Comparison of ENCODE assay signal across 8 mouse cellular contexts in the genomic region with DNA sequence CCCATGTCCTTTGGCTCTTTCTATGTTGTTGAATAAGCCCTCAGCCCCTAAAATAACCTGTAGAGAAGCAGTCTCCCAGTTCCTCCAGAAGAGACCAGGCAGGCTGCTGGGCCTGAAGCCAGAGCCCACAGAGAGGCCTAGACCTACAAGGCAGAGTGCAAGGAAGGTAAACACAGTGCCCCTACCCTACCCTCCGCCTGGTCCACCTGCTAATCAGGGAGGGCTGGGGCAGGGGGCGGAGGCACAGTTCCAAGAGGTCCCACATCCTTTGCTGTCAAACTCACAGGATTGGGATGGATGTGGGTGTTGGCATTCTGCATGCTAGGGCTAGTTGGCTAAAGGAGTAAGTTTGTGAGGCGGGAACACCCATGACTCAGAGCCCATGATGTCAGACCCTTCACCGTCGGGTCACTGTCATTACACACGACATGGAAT. TPM values are rescaled to one million over a fixed set of nuclear protein-coding genes. Genes with fewer than 3 reads are reported as not detected.
DNase-seq lines count a peak whose midpoint lies in the region; ATAC-seq and TF ChIP-seq lines count a peak whose summit lies in the region.

No protein-coding gene starts in this region.

- no peak overlapping the region for H3K9ac ChIP-seq in kidney, embryonic 15.5 days
- H3K9ac ChIP-seq in hindbrain, embryonic 16.5 days (ENCODE audit: low read depth, low read length): no peak overlapping the region
- no peak overlapping the region for H3K9ac ChIP-seq in midbrain, embryonic 14.5 days (replicated peaks; ENCODE audit: low read length)

- 0 out of 2 replicates have a peak, but pooled peaks have one; percentile 7 for ATAC-seq in kidney, embryonic 15.5 days (replicated peaks; ENCODE audit: low FRiP score)
- no peak for ATAC-seq in hindbrain, embryonic 16.5 days
- no peak for ATAC-seq in midbrain, embryonic 14.5 days (ENCODE audit: low FRiP score, low TSS enrichment)

- H3K4me1 ChIP-seq in kidney, embryonic 15.5 days: peaks cover 21% of the 10 kb centered on the region
- H3K4me1 ChIP-seq in cortical plate, adult 2 months (ENCODE audit: control insufficient read depth, insufficient read depth, low read length): no peaks in the 10 kb centered on the region
- peaks cover 7% of the 10 kb centered on the region for H3K4me1 ChIP-seq in hindbrain, embryonic 16.5 days (ENCODE audit: control insufficient read depth, insufficient read depth, low read depth, low read length)
- H3K4me1 ChIP-seq in midbrain, embryonic 14.5 days (ENCODE audit: control insufficient read depth, insufficient read depth, low read length): peaks cover 9% of the 10 kb centered on the region; the same call in 1 of the 2 replicates

- no peak for TF ChIP-seq CTCF in cortical plate, adult 2 months (IDR thresholded peaks at IDR 0.05; ENCODE audit: extremely low read depth, insufficient read depth, low read length)

- peak overlapping the region; percentile 99 for H3K4me2 ChIP-seq in kidney, embryonic 15.5 days
- peak overlapping the region; percentile 96 for H3K4me2 ChIP-seq in hindbrain, embryonic 16.5 days (ENCODE audit: low read length)
- H3K4me2 ChIP-seq in midbrain, embryonic 14.5 days (ENCODE audit: low read length): peak overlapping the region; percentile 94; the same call in 1 of the 2 replicates

- 32% methylated on average over 6 of the region's 6 CpGs for WGBS in kidney, embryonic 15.5 days
- whole genome bisulfite sequencing in hindbrain, embryonic 16.5 days: 36% methylated on average over 6 of the region's 6 CpGs
- 36% methylated on average over 6 of the region's 6 CpGs for WGBS in midbrain, embryonic 14.5 days

- peaks cover 48% of the 10 kb centered on the region for H3K27me3 ChIP-seq in kidney, embryonic 15.5 days
- peaks cover 15% of the 10 kb centered on the region; the same call in 1 of the 2 replicates for H3K27me3 ChIP-seq in hindbrain, embryonic 16.5 days (replicated peaks; ENCODE audit: control insufficient read depth, insufficient read depth, low read length)
- H3K27me3 ChIP-seq in midbrain, embryonic 14.5 days (ENCODE audit: control insufficient read depth, insufficient read depth, low read length): peaks cover 36% of the 10 kb centered on the region

- DNase-seq in kidney, adult 9 months: no peak
- no peak for DNase-seq in midbrain, embryonic 14.5 days
- DNase-seq in right cerebral cortex, postnatal 10 days (ENCODE audit: low spot score in 2 of 2): no peak
- no peak for DNase-seq in frontal cortex, postnatal 36 days (ENCODE audit: low spot score in 2 of 2)
- no peak for DNase-seq in layer of hippocampus, postnatal 14 days (ENCODE audit: low spot score in 2 of 2)

- no peaks in the 10 kb centered on the region for H3K36me3 ChIP-seq in kidney, embryonic 15.5 days
- no peaks in the 10 kb centered on the region for H3K36me3 ChIP-seq in hindbrain, embryonic 16.5 days (ENCODE audit: control insufficient read depth, insufficient read depth, low read length)
- no peaks in the 10 kb centered on the region for H3K36me3 ChIP-seq in midbrain, embryonic 14.5 days (ENCODE audit: control insufficient read depth, insufficient read depth, low read length)

- H3K27ac ChIP-seq in kidney, embryonic 15.5 days: no peak overlapping the region
- no peak overlapping the region for H3K27ac ChIP-seq in cortical plate, adult 2 months (ENCODE audit: insufficient read depth, low read length)
- no peak overlapping the region for H3K27ac ChIP-seq in hindbrain, embryonic 16.5 days (ENCODE audit: low read depth, low read length)
- no peak overlapping the region for H3K27ac ChIP-seq in midbrain, embryonic 14.5 days (replicated peaks; ENCODE audit: low read depth, low read length)

- no peaks in the 10 kb centered on the region for H3K9me3 ChIP-seq in kidney, embryonic 15.5 days (replicated peaks)
- H3K9me3 ChIP-seq in hindbrain, embryonic 16.5 days (ENCODE audit: control insufficient read depth, low read length): no peaks in the 10 kb centered on the region
- no peaks in the 10 kb centered on the region for H3K9me3 ChIP-seq in midbrain, embryonic 14.5 days (ENCODE audit: control insufficient read depth, low read length)

- TF ChIP-seq POLR2A in cortical plate, adult 2 months (IDR thresholded peaks at IDR 0.05; ENCODE audit: extremely low read depth, insufficient read depth, low read length): no peak

- peak overlapping the region; percentile 51 for H3K4me3 ChIP-seq in kidney, embryonic 15.5 days (replicated peaks)
- peak overlapping the region; percentile 31 for H3K4me3 ChIP-seq in cortical plate, adult 2 months (ENCODE audit: insufficient read depth, low read length)
- peak overlapping the region; percentile 57; the same call in 1 of the 2 replicates for H3K4me3 ChIP-seq in hindbrain, embryonic 16.5 days (ENCODE audit: low read length)
- H3K4me3 ChIP-seq in midbrain, embryonic 14.5 days (replicated peaks; ENCODE audit: low read depth, low read length): peak overlapping the region; percentile 51

RNA-seq across cellular contexts. Expression of a gene that starts 0.9 kb away (rescaled TPM):
- 0.87 and 1.1 TPM in 2 replicates for polyA plus RNA-seq in kidney, embryonic 15.5 days (2015; fragmentation: Nextera tagmentation; extraction: Ambion mirVana)
- 2.4 and 2.6 TPM in 2 replicates for polyA plus RNA-seq in cortical plate, adult 2 months (2012; rRNA removed)
- 1.1 and 1.2 TPM in 2 replicates for polyA plus RNA-seq in hindbrain, embryonic 16.5 days (2015; fragmentation: Nextera tagmentation; extraction: Ambion mirVana)
- polyA plus RNA-seq in midbrain, embryonic 14.5 days (2014; fragmentation: Nextera tagmentation; extraction: Ambion mirVana): 0.27 and 0.66 TPM in 2 replicates
- total RNA-seq in layer of hippocampus, postnatal 14 days (2021): 1 to 10 TPM; 5.0 to 6.1 TPM

RNA-seq across cellular contexts. Expression of a gene that starts 51.2 kb away (rescaled TPM):
- polyA plus RNA-seq in kidney, embryonic 15.5 days (2015; fragmentation: Nextera tagmentation; extraction: Ambion mirVana): 11.9 and 13.2 TPM in 2 replicates
- polyA plus RNA-seq in cortical plate, adult 2 months (2012; rRNA removed): 112 and 117 TPM in 2 replicates
- 15.1 and 15.5 TPM in 2 replicates for polyA plus RNA-seq in hindbrain, embryonic 16.5 days (2015; fragmentation: Nextera tagmentation; extraction: Ambion mirVana)
- 13.6 and 14.7 TPM in 2 replicates for polyA plus RNA-seq in midbrain, embryonic 14.5 days (2014; fragmentation: Nextera tagmentation; extraction: Ambion mirVana)
- 10 to 100 TPM; 77.3 to 93.0 TPM for total RNA-seq in layer of hippocampus, postnatal 14 days (2021)
